Mouse (Mus musculus): ENCODE measurements around the gene Gm4792. TPM values are rescaled to one million over a fixed set of nuclear protein-coding genes. Genes with fewer than 3 reads are reported as not detected.

The Gm4792 gene
- polyA plus RNA-seq, 1 experiment from 2014 or later, result not detected

DNA sequence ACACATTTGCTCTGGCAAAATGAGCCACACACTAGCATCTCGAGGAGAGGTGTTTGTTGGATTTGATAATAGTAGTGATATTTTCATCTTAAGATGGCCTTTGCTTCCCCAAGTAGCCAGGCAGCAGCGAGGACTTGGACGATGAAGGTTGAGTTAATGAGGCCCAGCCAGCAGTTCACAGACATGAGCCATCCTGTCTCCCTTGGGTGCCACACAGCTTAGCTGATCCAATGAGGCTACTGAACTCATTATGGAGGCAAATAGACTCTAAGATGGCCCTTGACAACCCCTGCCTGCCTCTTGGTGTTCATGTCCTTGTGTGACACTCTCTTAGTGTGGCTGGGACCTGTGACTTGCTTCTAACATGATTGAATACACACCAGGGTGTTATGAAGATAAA lies 43.7 kb downstream of the Gm4792 start:
- ATAC-seq (replicated peaks; ENCODE audit: low FRiP score), result no peak

GRCm38 (mm10) chr10:94253260-94253807 lies 45.2 kb downstream of the Gm4792 start:
- ATAC-seq (replicated peaks; ENCODE audit: low FRiP score), result peak; percentile 38; the same call in 1 of the 2 replicates
- WGBS, result 53% methylated on average over 17 of the region's 17 CpGs
- peak overlapping the region; percentile 76 for H3K27ac ChIP-seq
- H3K27me3 ChIP-seq, result no peaks in the 10 kb centered on the region
- no peak overlapping the region for H3K4me2 ChIP-seq
- peaks cover 22% of the 10 kb centered on the region for H3K4me1 ChIP-seq
- no peaks in the 10 kb centered on the region for H3K9me3 ChIP-seq (replicated peaks)
- H3K9ac ChIP-seq, result no peak overlapping the region
- H3K4me3 ChIP-seq (replicated peaks), result no peak overlapping the region
- no peaks in the 10 kb centered on the region for H3K36me3 ChIP-seq

More for the DNA sequence above, 43.7 kb downstream of the Gm4792 start:
- no peaks in the 10 kb centered on the region for H3K9me3 ChIP-seq (replicated peaks)
- 67% methylated on average over 3 of the region's 3 CpGs for WGBS
- H3K27me3 ChIP-seq, result no peaks in the 10 kb centered on the region
- H3K4me1 ChIP-seq, result peaks cover 17% of the 10 kb centered on the region
- H3K36me3 ChIP-seq, result no peaks in the 10 kb centered on the region
- H3K27ac ChIP-seq, result no peak overlapping the region
- H3K4me2 ChIP-seq, result no peak overlapping the region
- no peak overlapping the region for H3K9ac ChIP-seq
- no peak overlapping the region for H3K4me3 ChIP-seq (replicated peaks)

DNA sequence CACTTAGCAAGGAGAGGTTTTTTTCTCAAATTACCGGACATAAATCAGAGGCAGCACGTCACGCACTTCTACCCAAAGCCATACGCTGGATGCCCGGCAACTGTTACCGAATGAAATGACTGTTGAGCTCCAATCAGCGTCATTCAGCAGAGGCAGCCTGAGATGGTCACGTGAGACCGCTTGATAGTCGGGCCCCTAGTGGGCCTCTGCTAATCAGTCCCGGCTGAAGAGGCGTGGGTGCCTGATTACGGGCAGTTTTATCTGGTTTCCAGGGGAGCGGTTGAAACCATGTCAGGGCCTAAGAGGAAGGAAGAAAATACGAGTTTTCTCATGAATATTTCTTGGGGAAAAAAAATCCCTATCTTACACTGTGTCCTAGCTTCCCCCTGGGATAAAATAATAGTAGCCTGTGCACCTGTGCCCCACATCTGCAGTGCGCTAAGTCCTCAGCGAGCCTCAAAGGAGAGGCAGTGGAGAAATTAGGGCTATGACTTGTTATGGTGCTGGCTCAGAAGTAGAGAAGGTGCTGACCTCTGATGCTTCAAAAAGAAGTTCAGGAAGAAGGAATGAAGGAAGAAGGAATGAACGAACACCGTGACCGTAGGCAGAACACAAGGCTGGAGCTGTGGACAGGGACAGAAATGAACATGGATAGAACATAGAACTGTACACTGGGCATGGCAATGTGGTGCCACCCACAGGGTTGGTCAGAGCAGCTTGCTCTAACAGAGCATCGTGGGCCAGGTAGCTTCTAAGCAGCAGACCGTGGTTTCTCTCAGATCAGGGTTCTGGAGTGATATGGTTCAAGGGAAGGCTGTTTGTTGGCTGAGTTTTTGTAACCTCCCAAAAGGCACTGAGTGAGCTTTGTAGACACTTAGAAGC lies 48.7 kb downstream of the Gm4792 start:
- ATAC-seq (replicated peaks; ENCODE audit: low FRiP score), result peak; percentile 79
- Histone ChIP-seq H3K9me3 (replicated peaks) (no peaks in the 10 kb centered on the region), H3K4me2 (peak overlapping the region; percentile 28), H3K9ac (no peak overlapping the region), H3K4me1 (peaks cover 22% of the 10 kb centered on the region), H3K36me3 (no peaks in the 10 kb centered on the region), H3K27ac (peak overlapping the region; percentile 75), H3K4me3 (replicated peaks) (no peak overlapping the region), H3K27me3 (no peaks in the 10 kb centered on the region)
- WGBS, result 37% methylated on average over 22 of the region's 22 CpGs

DNA sequence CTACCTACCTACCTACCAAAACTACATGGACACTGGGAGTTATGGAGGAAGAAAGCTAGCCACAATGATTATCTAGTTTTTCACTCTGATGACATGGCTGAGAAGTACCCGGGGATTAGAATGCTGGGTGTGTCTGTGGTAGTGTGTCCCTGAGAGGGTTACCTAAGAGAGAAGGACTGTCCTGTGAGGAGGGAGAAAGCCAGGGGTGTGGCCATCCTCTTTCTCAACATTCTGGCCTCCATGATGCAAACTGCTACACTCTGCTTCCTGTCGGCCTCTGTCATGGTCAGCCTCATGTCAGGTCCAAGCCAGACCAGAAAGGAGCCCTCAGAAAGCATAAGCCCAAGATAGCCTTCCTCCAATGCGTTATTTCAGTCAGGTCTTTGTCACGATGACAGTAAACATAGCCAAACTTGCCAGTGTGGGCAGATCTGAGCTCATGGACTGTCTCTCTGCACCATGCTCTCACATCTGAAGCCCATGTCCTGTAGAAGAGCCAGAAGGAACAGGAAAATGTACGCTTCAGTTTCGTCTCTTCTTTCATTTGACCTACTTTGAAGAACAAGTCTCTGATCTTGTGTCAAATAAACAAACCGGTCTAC lies 50.7 kb downstream of the Gm4792 start:
- 79% methylated on average over 7 of the region's 7 CpGs for WGBS
- Histone ChIP-seq H3K36me3 (no peaks in the 10 kb centered on the region), H3K9me3 (replicated peaks) (no peaks in the 10 kb centered on the region), H3K4me2 (no peak overlapping the region), H3K9ac (no peak overlapping the region), H3K4me3 (replicated peaks) (no peak overlapping the region), H3K27ac (no peak overlapping the region), H3K27me3 (no peaks in the 10 kb centered on the region), H3K4me1 (peaks cover 11% of the 10 kb centered on the region)
- ATAC-seq (replicated peaks; ENCODE audit: low FRiP score), result no peak

Other genes starting within 250 kb of the Gm4792 start
- 8.5 and 9.7 TPM in 2 replicates for gene Nr2c1, start 150.7 kb downstream of the Gm4792 start, polyA plus RNA-seq (2015; fragmentation: Nextera tagmentation; extraction: Ambion mirVana)
- gene Ndufa12, start 100.0 kb downstream of the Gm4792 start, polyA plus RNA-seq (2015; fragmentation: Nextera tagmentation; extraction: Ambion mirVana), result 421 and 423 TPM in 2 replicates
- gene Tmcc3, start 13.2 kb upstream of the Gm4792 start, polyA plus RNA-seq (2015; fragmentation: Nextera tagmentation; extraction: Ambion mirVana), result 7.4 and 7.8 TPM in 2 replicates